Mouse (Mus musculus) urinary bladder, postnatal 25 days (tissue): Measurements from ENCODE around the gene Slc44a1.

Experiments
- DNase-seq: peaks from one replicate; pipeline ENCODE4 v3.0.0; 2022; ENCODE audit warnings: low spot score

The Slc44a1 gene

GRCm38 (mm10) chr4:53440010-53440815, at the start of gene Slc44a1:
TSS of gene Slc44a1 (plus strand) at chr4:53440413.
- DNase-seq: peak; percentile 79

- DNase-seq: no peak
Measured at GRCm38 (mm10) chr4:53395002-53395401, 45.2 kb upstream of the Slc44a1 start.

GRCm38 (mm10) chr4:53396623-53397192, 43.5 kb upstream of the Slc44a1 start:
- no peak for DNase-seq

- no peak for DNase-seq
Measured at GRCm38 (mm10) chr4:53397280-53398117, 42.7 kb upstream of the Slc44a1 start.

- DNase-seq: no peak
Measured at GRCm38 (mm10) chr4:53398561-53398960, 41.7 kb upstream of the Slc44a1 start.

- no peak for DNase-seq
Measured at GRCm38 (mm10) chr4:53399428-53399827, 40.8 kb upstream of the Slc44a1 start.

- DNase-seq: peak; percentile 45
Measured at GRCm38 (mm10) chr4:53403386-53403785, 36.8 kb upstream of the Slc44a1 start.

- DNase-seq: no peak
Measured at GRCm38 (mm10) chr4:53404431-53404925, 35.7 kb upstream of the Slc44a1 start.

- no peak for DNase-seq
Measured at GRCm38 (mm10) chr4:53406866-53407265, 33.3 kb upstream of the Slc44a1 start.

- no peak for DNase-seq
Measured at GRCm38 (mm10) chr4:53408821-53409220, 31.4 kb upstream of the Slc44a1 start.

- DNase-seq: no peak
Measured at GRCm38 (mm10) chr4:53409526-53410085, 30.6 kb upstream of the Slc44a1 start.

GRCm38 (mm10) chr4:53410752-53411151, 29.5 kb upstream of the Slc44a1 start:
- DNase-seq: no peak

- DNase-seq: no peak
Measured at GRCm38 (mm10) chr4:53411958-53412870, 28.0 kb upstream of the Slc44a1 start.

GRCm38 (mm10) chr4:53412991-53413390, 27.2 kb upstream of the Slc44a1 start:
- DNase-seq: no peak

- DNase-seq: no peak
Measured at GRCm38 (mm10) chr4:53414031-53414797, 26.0 kb upstream of the Slc44a1 start.

GRCm38 (mm10) chr4:53415873-53416637, 24.2 kb upstream of the Slc44a1 start:
- DNase-seq: no peak

GRCm38 (mm10) chr4:53416928-53417327, 23.3 kb upstream of the Slc44a1 start:
- DNase-seq: no peak

- no peak for DNase-seq
Measured at GRCm38 (mm10) chr4:53422799-53423198, 17.4 kb upstream of the Slc44a1 start.

- DNase-seq: no peak
Measured at GRCm38 (mm10) chr4:53427120-53427519, 13.1 kb upstream of the Slc44a1 start.

- no peak for DNase-seq
Measured at GRCm38 (mm10) chr4:53430522-53430921, 9.7 kb upstream of the Slc44a1 start.
